Mouse (Mus musculus): ENCODE data around the gene Shisa8.
A peak's percentile ranks its signal among the peaks of the same experiment; 100 is the strongest.

The Shisa8 gene

DNA sequence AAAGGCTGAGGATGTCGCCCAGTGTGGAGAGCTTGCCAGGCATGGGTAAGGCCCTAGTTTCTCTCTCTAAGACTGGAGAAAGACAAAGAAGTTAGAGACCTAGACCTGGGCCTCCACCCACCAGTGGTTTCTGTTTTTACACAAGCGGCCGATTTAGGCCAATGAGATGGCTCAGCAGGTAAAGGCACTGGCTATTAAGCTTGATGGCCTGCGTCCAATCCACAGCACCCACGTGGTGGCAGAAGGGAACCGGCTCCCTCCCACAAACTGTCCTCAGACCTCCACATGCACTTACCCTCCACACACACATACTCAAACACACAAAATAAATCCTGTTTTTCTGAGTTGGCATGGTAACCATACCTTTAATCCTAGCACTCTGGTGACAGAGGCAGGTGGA is 10.5 kb downstream of the Shisa8 start:
- DNase-seq (ENCODE audit: low read depth, low spot score) = no peak
- Histone ChIP-seq H3K36me3 (ENCODE audit: control insufficient read depth, insufficient read depth, low read length, poor library complexity, severe bottlenecking) (peaks cover 24% of the 10 kb centered on the region), H3K27me3 (ENCODE audit: control insufficient read depth, insufficient read depth, low read length, poor library complexity, severe bottlenecking) (no peaks in the 10 kb centered on the region)

DNA sequence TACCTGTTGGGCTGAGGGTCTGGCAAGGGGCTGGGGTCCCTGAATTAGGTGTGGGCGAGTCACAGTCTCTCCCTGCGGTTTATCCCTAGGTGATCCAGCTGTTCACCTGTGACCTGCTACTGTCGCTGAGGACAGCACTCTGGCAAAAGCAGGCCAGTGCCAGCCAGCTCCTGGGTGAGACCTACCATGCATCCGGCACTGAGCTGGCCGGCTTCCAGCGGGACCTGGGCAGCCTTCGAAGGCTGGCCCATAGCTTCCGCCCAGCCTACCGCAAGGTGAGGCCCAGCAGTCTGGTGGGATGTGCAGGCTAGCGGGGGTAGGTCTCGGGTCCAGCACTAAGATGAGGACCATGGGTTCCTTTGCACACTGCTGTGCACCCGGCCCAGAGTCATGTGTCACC is 13.1 kb downstream of the Shisa8 start:
- Histone ChIP-seq H3K27me3 (ENCODE audit: control insufficient read depth, insufficient read depth, low read length, poor library complexity, severe bottlenecking) (no peaks in the 10 kb centered on the region), H3K36me3 (ENCODE audit: control insufficient read depth, insufficient read depth, low read length, poor library complexity, severe bottlenecking) (peaks cover 19% of the 10 kb centered on the region)
- no peak for DNase-seq (ENCODE audit: low read depth, low spot score)

- no peak for DNase-seq (ENCODE audit: low read depth, low spot score)
These were observed 14.3 kb downstream of the Shisa8 start for GRCm38 (mm10) chr15:82198342-82198741.

DNA sequence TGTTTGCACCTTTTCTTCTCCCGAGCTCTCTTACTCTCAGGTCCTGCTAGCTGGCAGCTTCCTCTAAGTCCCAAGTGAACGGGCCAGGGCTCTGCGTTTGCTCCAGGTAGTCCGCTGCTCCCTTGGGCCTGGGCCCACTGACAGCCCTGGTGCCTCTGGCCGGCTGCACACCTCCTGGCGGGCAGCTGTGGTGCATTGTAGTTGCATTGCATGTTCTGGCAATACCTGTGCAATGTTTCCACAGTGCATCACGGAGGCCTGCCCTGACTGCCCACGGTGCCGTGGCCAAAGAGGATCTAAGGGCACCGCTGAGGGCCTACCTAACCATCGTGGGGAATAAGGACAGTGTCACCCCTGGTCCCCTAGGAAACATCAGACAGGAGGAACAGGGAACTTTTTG is 14.7 kb downstream of the Shisa8 start:
- DNase-seq (ENCODE audit: low read depth, low spot score) = no peak
- Histone ChIP-seq H3K36me3 (ENCODE audit: control insufficient read depth, insufficient read depth, low read length, poor library complexity, severe bottlenecking) (peaks cover 26% of the 10 kb centered on the region), H3K27me3 (ENCODE audit: control insufficient read depth, insufficient read depth, low read length, poor library complexity, severe bottlenecking) (no peaks in the 10 kb centered on the region)

More at GRCm38 (mm10) chr15:82198342-82198741, 14.3 kb downstream of the Shisa8 start:
- Histone ChIP-seq H3K27me3 (ENCODE audit: control insufficient read depth, insufficient read depth, low read length, poor library complexity, severe bottlenecking) (no peaks in the 10 kb centered on the region), H3K36me3 (ENCODE audit: control insufficient read depth, insufficient read depth, low read length, poor library complexity, severe bottlenecking) (peaks cover 23% of the 10 kb centered on the region)

- H3K36me3 ChIP-seq (ENCODE audit: control insufficient read depth, insufficient read depth, low read length, poor library complexity, severe bottlenecking) = peaks cover 29% of the 10 kb centered on the region
- H3K27me3 ChIP-seq (ENCODE audit: control insufficient read depth, insufficient read depth, low read length, poor library complexity, severe bottlenecking) = no peaks in the 10 kb centered on the region
- no peak for DNase-seq (ENCODE audit: low read depth, low spot score)
These were observed 15.3 kb downstream of the Shisa8 start for GRCm38 (mm10) chr15:82197246-82197750.

DNA sequence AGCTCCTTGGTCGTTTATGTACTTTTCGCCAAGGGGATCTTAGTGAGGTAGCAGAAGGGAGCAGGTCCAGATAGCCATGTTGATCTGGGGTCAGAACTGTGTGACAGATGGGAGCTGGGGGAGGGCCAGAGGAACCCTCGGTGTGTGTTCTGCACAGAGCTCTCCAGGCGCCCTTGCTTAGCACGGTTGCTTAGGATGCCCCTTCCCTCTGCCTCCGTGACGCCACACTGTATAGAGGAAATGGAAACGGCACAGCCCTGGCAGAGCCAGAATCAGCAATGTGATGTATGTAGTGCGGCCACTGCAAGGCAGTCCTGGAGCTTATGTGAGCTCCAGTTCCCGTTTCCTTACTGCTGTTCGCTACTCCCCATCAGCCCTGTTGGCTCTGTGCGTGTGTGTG is 16.3 kb downstream of the Shisa8 start:
- Histone ChIP-seq H3K36me3 (ENCODE audit: control insufficient read depth, insufficient read depth, low read length, poor library complexity, severe bottlenecking) (peaks cover 29% of the 10 kb centered on the region), H3K27me3 (ENCODE audit: control insufficient read depth, insufficient read depth, low read length, poor library complexity, severe bottlenecking) (no peaks in the 10 kb centered on the region)
- no peak for DNase-seq (ENCODE audit: low read depth, low spot score)

GRCm38 (mm10) chr15:82192617-82193016 is 20.0 kb downstream of the Shisa8 start:
- DNase-seq (ENCODE audit: low read depth, low spot score) = no peak
- Histone ChIP-seq H3K27me3 (ENCODE audit: control insufficient read depth, insufficient read depth, low read length, poor library complexity, severe bottlenecking) (no peaks in the 10 kb centered on the region), H3K36me3 (ENCODE audit: control insufficient read depth, insufficient read depth, low read length, poor library complexity, severe bottlenecking) (peaks cover 20% of the 10 kb centered on the region)

DNA sequence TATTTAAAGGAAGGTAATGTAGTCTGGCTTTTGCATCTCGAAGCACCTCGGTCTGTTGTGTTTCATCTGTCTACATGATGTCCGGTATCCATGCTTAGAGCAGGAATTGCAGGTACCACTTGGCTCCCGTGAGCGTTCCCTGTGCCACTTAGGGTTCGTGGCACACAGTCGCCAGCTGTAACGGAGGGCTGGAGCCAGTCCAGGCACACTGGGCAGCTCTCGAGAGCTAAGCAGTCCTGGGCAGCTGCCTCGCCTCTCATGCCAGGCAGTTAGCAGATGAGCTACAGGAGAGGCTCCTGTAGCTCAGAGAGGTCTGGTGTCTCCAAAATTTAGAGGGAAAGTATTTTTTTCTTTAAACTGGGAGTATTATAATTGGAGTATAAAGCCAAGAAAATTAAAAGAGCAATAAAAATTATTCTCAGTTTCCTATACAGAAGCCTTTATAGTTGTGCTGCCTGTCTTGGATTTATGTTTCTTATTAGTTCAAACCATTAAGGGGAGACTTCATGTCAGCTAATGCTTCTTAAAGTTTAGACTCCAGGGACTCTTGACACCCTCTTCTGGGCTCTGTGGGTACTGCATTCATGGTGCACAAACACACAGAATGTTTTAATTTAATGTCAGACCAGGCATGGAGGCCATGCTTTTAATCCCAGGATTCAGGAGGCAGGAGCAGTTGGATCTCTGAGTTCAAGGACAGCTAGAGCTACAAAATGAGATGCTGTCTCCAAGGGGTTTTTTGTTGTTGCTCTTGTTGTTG is 24.0 kb downstream of the Shisa8 start:
- Histone ChIP-seq H3K36me3 (ENCODE audit: control insufficient read depth, insufficient read depth, low read length, poor library complexity, severe bottlenecking) (peaks cover 19% of the 10 kb centered on the region), H3K27me3 (ENCODE audit: control insufficient read depth, insufficient read depth, low read length, poor library complexity, severe bottlenecking) (no peaks in the 10 kb centered on the region)
- DNase-seq (ENCODE audit: low read depth, low spot score) = peak; percentile 80

DNA sequence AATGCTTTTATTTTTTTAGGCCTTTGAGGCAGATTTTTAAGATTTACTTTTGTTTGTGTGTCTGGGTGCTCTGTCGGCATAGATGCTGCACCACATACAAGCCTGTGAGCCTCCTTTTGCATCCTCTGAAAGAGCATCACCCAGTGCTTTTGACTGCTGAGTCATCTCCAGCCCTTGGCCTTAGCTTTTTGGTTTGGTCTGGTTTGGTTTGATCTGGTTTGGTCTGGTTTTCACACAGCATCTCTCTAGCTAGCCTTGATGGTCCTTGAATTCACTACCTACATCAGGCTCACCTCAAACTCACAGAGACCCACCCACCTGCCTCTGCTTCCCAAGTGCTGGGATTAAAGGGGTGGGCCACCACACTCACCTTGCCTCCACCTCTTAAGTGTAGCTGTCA is 24.7 kb downstream of the Shisa8 start:
- no peaks in the 10 kb centered on the region for H3K27me3 ChIP-seq (ENCODE audit: control insufficient read depth, insufficient read depth, low read length, poor library complexity, severe bottlenecking)
- DNase-seq (ENCODE audit: low read depth, low spot score) = no peak
- peaks cover 17% of the 10 kb centered on the region for H3K36me3 ChIP-seq (ENCODE audit: control insufficient read depth, insufficient read depth, low read length, poor library complexity, severe bottlenecking)

DNA sequence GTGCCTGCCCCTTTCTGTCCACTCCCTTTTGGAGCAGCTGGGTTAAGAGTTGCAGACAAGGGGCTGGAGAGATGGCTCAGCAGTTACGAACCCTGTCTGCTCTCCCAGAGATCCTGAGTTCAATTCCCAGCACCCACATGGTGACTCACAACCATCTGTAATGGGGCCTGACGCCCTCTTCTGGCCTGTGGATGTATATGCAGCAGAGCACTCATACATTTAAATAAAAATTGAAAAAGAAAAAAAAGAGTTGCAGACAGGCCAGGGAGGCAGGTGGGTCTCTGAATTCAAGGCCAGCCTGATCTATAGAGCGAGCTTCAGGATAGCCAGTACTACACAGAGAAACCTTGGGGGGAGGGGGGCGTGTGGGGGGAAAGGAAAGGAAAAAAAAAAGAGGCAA is 25.2 kb downstream of the Shisa8 start:
- Histone ChIP-seq H3K36me3 (ENCODE audit: control insufficient read depth, insufficient read depth, low read length, poor library complexity, severe bottlenecking) (peaks cover 16% of the 10 kb centered on the region), H3K27me3 (ENCODE audit: control insufficient read depth, insufficient read depth, low read length, poor library complexity, severe bottlenecking) (no peaks in the 10 kb centered on the region)
- DNase-seq (ENCODE audit: low read depth, low spot score) = no peak

- peak; percentile 76 for DNase-seq (ENCODE audit: low read depth, low spot score)
- no peaks in the 10 kb centered on the region for H3K27me3 ChIP-seq (ENCODE audit: control insufficient read depth, insufficient read depth, low read length, poor library complexity, severe bottlenecking)
- peaks cover 20% of the 10 kb centered on the region for H3K36me3 ChIP-seq (ENCODE audit: control insufficient read depth, insufficient read depth, low read length, poor library complexity, severe bottlenecking)
These were observed 25.7 kb downstream of the Shisa8 start for GRCm38 (mm10) chr15:82186931-82187330.

DNA sequence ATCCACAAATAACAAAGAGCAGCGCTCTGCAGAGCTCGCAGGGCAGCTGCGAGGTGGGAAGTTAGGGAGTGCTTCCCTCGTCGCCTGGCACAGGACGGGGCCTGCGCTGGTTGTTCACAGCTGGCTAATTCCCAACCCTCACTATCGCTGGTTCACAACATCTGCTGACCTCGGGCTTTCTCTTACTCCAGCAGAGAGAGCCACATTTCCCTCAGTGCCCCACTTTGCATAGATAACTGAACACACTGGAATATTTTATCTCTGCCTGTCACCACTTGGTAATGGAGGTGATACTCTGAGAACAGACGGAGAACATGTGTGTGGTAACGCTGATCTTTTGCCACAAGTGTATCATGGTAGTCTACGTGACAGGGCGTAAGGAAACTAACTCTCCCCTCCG is 26.5 kb downstream of the Shisa8 start:
- DNase-seq (ENCODE audit: low read depth, low spot score) = no peak
- H3K36me3 ChIP-seq (ENCODE audit: control insufficient read depth, insufficient read depth, low read length, poor library complexity, severe bottlenecking) = peaks cover 23% of the 10 kb centered on the region
- H3K27me3 ChIP-seq (ENCODE audit: control insufficient read depth, insufficient read depth, low read length, poor library complexity, severe bottlenecking) = no peaks in the 10 kb centered on the region

DNA sequence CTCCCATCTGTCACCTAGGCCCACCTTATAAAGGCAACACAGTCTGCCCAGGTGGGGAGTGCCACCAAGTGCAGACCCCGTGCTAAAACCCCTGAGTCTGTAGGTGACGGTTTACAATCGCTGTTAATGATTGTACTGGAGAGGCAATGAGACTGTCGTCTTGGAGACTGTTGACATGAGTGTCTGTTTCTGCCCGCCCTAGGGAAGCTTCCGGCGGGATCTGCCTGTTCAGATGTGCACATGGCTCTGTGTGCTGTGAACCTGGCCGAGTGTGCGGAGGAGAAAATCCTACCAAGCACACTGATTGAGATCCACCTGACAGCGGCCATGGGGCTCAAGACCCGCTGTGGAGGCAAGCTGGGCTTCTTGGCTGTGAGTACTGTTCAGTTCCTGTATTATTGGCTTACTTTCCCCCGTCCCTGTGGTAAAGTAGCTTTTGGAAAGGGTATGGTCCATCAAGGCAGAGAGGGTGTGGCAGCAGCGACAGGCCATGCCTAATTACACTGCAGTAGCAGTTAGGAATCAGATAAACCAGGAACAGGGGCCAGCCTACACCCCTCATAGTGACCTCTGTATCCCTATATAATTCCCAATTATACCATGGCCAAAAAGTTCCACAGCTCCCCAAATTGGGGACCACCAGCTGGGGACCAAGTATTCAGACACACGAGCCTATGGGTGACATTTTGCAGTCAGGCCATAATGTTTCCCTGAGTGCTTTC is 27.4 kb downstream of the Shisa8 start:
- Histone ChIP-seq H3K36me3 (ENCODE audit: control insufficient read depth, insufficient read depth, low read length, poor library complexity, severe bottlenecking) (peaks cover 25% of the 10 kb centered on the region), H3K27me3 (ENCODE audit: control insufficient read depth, insufficient read depth, low read length, poor library complexity, severe bottlenecking) (no peaks in the 10 kb centered on the region)
- no peak for DNase-seq (ENCODE audit: low read depth, low spot score)

DNA sequence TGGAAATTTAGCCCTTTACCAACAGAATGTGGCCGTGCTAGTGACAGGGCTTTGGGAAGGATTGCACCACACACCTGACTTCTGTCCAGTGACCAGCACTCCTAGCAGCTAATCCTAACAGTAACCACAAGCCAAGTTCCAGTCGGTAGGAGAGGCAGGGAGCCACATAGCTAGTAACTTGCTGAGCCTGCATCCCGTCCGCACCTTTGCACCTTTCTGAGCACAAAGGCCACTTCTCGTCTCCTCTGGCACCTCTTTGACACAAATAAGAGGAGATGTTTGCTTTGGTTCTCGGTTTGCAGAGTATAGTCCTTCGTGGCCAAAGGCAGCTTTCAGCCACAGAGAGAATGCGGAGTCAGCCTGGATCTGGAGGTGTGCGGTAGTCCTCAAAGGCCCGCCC is 28.0 kb downstream of the Shisa8 start:
- peaks cover 29% of the 10 kb centered on the region for H3K36me3 ChIP-seq (ENCODE audit: control insufficient read depth, insufficient read depth, low read length, poor library complexity, severe bottlenecking)
- DNase-seq (ENCODE audit: low read depth, low spot score) = no peak
- H3K27me3 ChIP-seq (ENCODE audit: control insufficient read depth, insufficient read depth, low read length, poor library complexity, severe bottlenecking) = no peaks in the 10 kb centered on the region

DNA sequence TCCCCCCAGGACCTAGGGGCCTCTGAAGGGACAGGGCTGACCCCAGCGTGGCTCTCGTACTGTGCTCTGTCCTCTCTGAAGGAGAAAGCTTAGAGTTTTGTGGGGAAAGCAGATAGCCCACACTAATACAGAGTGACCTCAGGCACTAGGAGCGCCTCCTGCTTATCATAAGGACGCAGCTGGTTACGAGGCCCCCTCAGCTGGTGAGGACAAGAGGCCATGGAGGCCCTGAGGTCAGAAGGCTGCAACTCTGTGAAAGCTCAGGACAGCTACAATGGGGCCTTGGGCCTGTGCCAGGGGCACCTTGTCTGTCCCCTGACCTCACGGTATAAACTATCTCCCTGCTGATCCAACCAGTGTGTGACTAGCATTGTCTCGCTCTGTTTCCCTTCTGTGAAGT is 28.4 kb downstream of the Shisa8 start:
- no peaks in the 10 kb centered on the region for H3K27me3 ChIP-seq (ENCODE audit: control insufficient read depth, insufficient read depth, low read length, poor library complexity, severe bottlenecking)
- peaks cover 31% of the 10 kb centered on the region for H3K36me3 ChIP-seq (ENCODE audit: control insufficient read depth, insufficient read depth, low read length, poor library complexity, severe bottlenecking)
- DNase-seq (ENCODE audit: low read depth, low spot score) = no peak
